Mouse (Mus musculus) monocyte, adult 5-6 weeks (primary cell): ENCODE data around the gene Smagp. TPM values are rescaled to one million over a fixed set of nuclear protein-coding genes. Genes with fewer than 3 reads are reported as not detected.

Experiments
- total RNA-seq: library from RNA; stranded (forward); fragments of 200-1000, 200-491, 200-594 nt; gene quantifications from 3 replicates; pipeline ENCODE4 v1.2.3, GENCODE M21; 2017

Smagp gene
- total RNA-seq, 1 experiment from 2014 or later, result 17.2 TPM

Other genes starting within 250 kb of the Smagp start
- 0.49 TPM in 1 of 3 replicates, not detected in the others for gene Gm5475, start 214.8 kb downstream of the Smagp start, total RNA-seq
- gene Slc11a2, start 211.9 kb downstream of the Smagp start, total RNA-seq, result 5.1 to 17.3 TPM (median 9.7 TPM) in 3 replicates
- 12.8 to 20.7 TPM (median 13.0 TPM) in 3 replicates for gene Letmd1, start 167.9 kb downstream of the Smagp start, total RNA-seq
- gene Csrnp2, start 141.5 kb downstream of the Smagp start, total RNA-seq, result 3.4 to 4.2 TPM (median 3.6 TPM) in 3 replicates
- 4.9 to 13.8 TPM (median 10.3 TPM) in 3 replicates for gene Tfcp2, start 84.9 kb downstream of the Smagp start, total RNA-seq
- gene Pou6f1, start 37.0 kb downstream of the Smagp start, total RNA-seq, result 5.8 to 17.7 TPM (median 16.6 TPM) in 3 replicates
- 302 to 403 TPM (median 317 TPM) in 3 replicates for gene Dazap2, start 21.6 kb downstream of the Smagp start, total RNA-seq
- gene Bin2, start 32.6 kb upstream of the Smagp start, total RNA-seq, result 579 to 859 TPM (median 610 TPM) in 3 replicates
- 0.64 to 4.9 TPM (median 2.6 TPM) in 3 replicates for gene Cela1, start 51.0 kb upstream of the Smagp start, total RNA-seq
- gene Galnt6, start 92.4 kb upstream of the Smagp start, total RNA-seq, result 43.8 to 60.6 TPM (median 51.3 TPM) in 3 replicates
- 0.11 to 3.9 TPM (median 2.0 TPM) in 3 replicates for gene Slc4a8, start 124.8 kb upstream of the Smagp start, total RNA-seq
- not detected in 3 replicates for gene Scn8a, start 232.9 kb upstream of the Smagp start, total RNA-seq